Mouse (Mus musculus) midbrain, embryonic 12.5 days (tissue): Measurements from ENCODE around the gene Map3k15. TPM values are rescaled to one million over a fixed set of nuclear protein-coding genes. Genes with fewer than 3 reads are reported as not detected.

Source experiments
- polyA plus RNA-seq: library from polyadenylated mRNA; unstranded; fragments of >200 nt; fragmentation: Nextera tagmentation; extraction: Ambion mirVana; gene quantifications from 2 replicates; pipeline ENCODE4 v1.2.1, GENCODE M21; 2016

Map3k15 gene
- polyA plus RNA-seq, 1 experiment from 2014 or later: 0.42 TPM

Other genes starting within 250 kb of the Map3k15 start
- 105 and 120 TPM in 2 replicates for gene Pdha1, start 150.0 kb downstream of the Map3k15 start, polyA plus RNA-seq